Mouse (Mus musculus): ENCODE data around the gene Zfyve28. TPM values are rescaled to one million over a fixed set of nuclear protein-coding genes. Genes with fewer than 3 reads are reported as not detected.

Zfyve28 gene
- total RNA-seq, 2 experiments from 2014 or later: 1.0 to 1.2 TPM

Other genes starting within 250 kb of the Zfyve28 start
- 1 to 10 TPM in 1 of 2 experiments, under 1 TPM in 1; 0.59 to 1.6 TPM for gene Poln, start 119.0 kb downstream of the Zfyve28 start, total RNA-seq (2021)
- gene Haus3, start 118.9 kb downstream of the Zfyve28 start, total RNA-seq (2021): 1 to 10 TPM; 2.7 to 3.6 TPM
- 10 to 100 TPM; 28.2 to 31.1 TPM for gene Mxd4, start 100.7 kb downstream of the Zfyve28 start, total RNA-seq (2021)
- gene Cfap99, start 151 bp upstream of the Zfyve28 start, total RNA-seq (2021): not detected
- 10 to 100 TPM; 16.6 to 18.4 TPM for gene Rnf4, start 47.8 kb upstream of the Zfyve28 start, total RNA-seq (2021)
- 10 to 100 TPM; 12.3 to 13.4 TPM for gene Fam193a, start 81.5 kb upstream of the Zfyve28 start, total RNA-seq (2021)
- 1 to 10 TPM; 3.0 to 3.2 TPM for gene Tnip2, start 225.5 kb upstream of the Zfyve28 start, total RNA-seq (2021)
- 1 to 10 TPM in 1 of 2 experiments, under 1 TPM in 1; 0.82 to 1.5 TPM for gene Sh3bp2, start 237.4 kb upstream of the Zfyve28 start, total RNA-seq (2021)